Mouse (Mus musculus): ENCODE measurements at regions not wholly inside any gene's neighbourhood (a gene's known extent, or its start where the extent isn't known, plus 50 kb on each side); places are given as distances from the start of the nearest gene placed in this dataset.

- no peak overlapping the region for H3K27ac ChIP-seq (ENCODE audit: control insufficient read depth, insufficient read depth, low read length)
- WGBS: 72% methylated on average over 1 of the region's 1 CpGs
- H3K4me3 ChIP-seq (ENCODE audit: control insufficient read depth, insufficient read depth, low read length): no peak overlapping the region
- H3K27me3 ChIP-seq (ENCODE audit: control insufficient read depth, insufficient read depth, low read length): no peaks in the 10 kb centered on the region
- no peak for TF ChIP-seq CTCF (IDR thresholded peaks at IDR 0.05; ENCODE audit: borderline replicate concordance, control insufficient read depth, extremely low read depth, insufficient read depth, low read length, poor library complexity)
- no peak for TF ChIP-seq POLR2A (IDR thresholded peaks at IDR 0.05; ENCODE audit: control insufficient read depth, extremely low read depth, insufficient read depth, low read length, poor library complexity)
- no peaks in the 10 kb centered on the region for H3K4me1 ChIP-seq (replicated peaks; ENCODE audit: control insufficient read depth, insufficient read depth, low read length)
- DNase-seq: no peak
- no peaks in the 10 kb centered on the region for H3K36me3 ChIP-seq (ENCODE audit: control insufficient read depth, insufficient read depth, low read length)
These were observed 86.4 kb upstream of the Gm34302 start for GRCm38 (mm10) chr3:63570082-63570481.

- DNase-seq: no peak
- Histone ChIP-seq H3K27ac (ENCODE audit: control insufficient read depth, insufficient read depth, low read length) (no peak overlapping the region), H3K4me3 (ENCODE audit: control insufficient read depth, insufficient read depth, low read length) (no peak overlapping the region), H3K36me3 (ENCODE audit: control insufficient read depth, insufficient read depth, low read length) (no peaks in the 10 kb centered on the region), H3K27me3 (ENCODE audit: control insufficient read depth, insufficient read depth, low read length) (no peaks in the 10 kb centered on the region), H3K4me1 (replicated peaks; ENCODE audit: control insufficient read depth, insufficient read depth, low read length) (no peaks in the 10 kb centered on the region)
- TF ChIP-seq CTCF (IDR thresholded peaks at IDR 0.05; ENCODE audit: borderline replicate concordance, control insufficient read depth, extremely low read depth, insufficient read depth, low read length, poor library complexity) (no peak), POLR2A (IDR thresholded peaks at IDR 0.05; ENCODE audit: control insufficient read depth, extremely low read depth, insufficient read depth, low read length, poor library complexity) (no peak)
- WGBS: 86% methylated on average over 7 of the region's 7 CpGs
These were observed 85.4 kb upstream of the Gm34302 start for GRCm38 (mm10) chr3:63569004-63569596.

- TF ChIP-seq POLR2A (IDR thresholded peaks at IDR 0.05; ENCODE audit: control insufficient read depth, extremely low read depth, insufficient read depth, low read length, poor library complexity) (no peak), CTCF (IDR thresholded peaks at IDR 0.05; ENCODE audit: borderline replicate concordance, control insufficient read depth, extremely low read depth, insufficient read depth, low read length, poor library complexity) (no peak)
- Histone ChIP-seq H3K36me3 (ENCODE audit: control insufficient read depth, insufficient read depth, low read length) (no peaks in the 10 kb centered on the region), H3K4me3 (ENCODE audit: control insufficient read depth, insufficient read depth, low read length) (no peak overlapping the region), H3K27ac (ENCODE audit: control insufficient read depth, insufficient read depth, low read length) (no peak overlapping the region), H3K27me3 (ENCODE audit: control insufficient read depth, insufficient read depth, low read length) (no peaks in the 10 kb centered on the region), H3K4me1 (replicated peaks; ENCODE audit: control insufficient read depth, insufficient read depth, low read length) (no peaks in the 10 kb centered on the region)
- no peak for DNase-seq
- 87% methylated on average over 3 of the region's 3 CpGs for WGBS
These were observed 84.0 kb upstream of the Gm34302 start for GRCm38 (mm10) chr3:63567726-63568125.

GRCm38 (mm10) chr3:63563057-63563456 lies 79.4 kb upstream of the Gm34302 start:
- TF ChIP-seq POLR2A (IDR thresholded peaks at IDR 0.05; ENCODE audit: control insufficient read depth, extremely low read depth, insufficient read depth, low read length, poor library complexity) (no peak), CTCF (IDR thresholded peaks at IDR 0.05; ENCODE audit: borderline replicate concordance, control insufficient read depth, extremely low read depth, insufficient read depth, low read length, poor library complexity) (no peak)
- Histone ChIP-seq H3K27ac (ENCODE audit: control insufficient read depth, insufficient read depth, low read length) (no peak overlapping the region), H3K4me1 (replicated peaks; ENCODE audit: control insufficient read depth, insufficient read depth, low read length) (no peaks in the 10 kb centered on the region), H3K27me3 (ENCODE audit: control insufficient read depth, insufficient read depth, low read length) (no peaks in the 10 kb centered on the region), H3K36me3 (ENCODE audit: control insufficient read depth, insufficient read depth, low read length) (no peaks in the 10 kb centered on the region), H3K4me3 (ENCODE audit: control insufficient read depth, insufficient read depth, low read length) (no peak overlapping the region)
- DNase-seq: no peak
- WGBS: 82% methylated on average over 1 of the region's 1 CpGs

- no peaks in the 10 kb centered on the region for H3K36me3 ChIP-seq (ENCODE audit: control insufficient read depth, insufficient read depth, low read length)
- no peak overlapping the region for H3K27ac ChIP-seq (ENCODE audit: control insufficient read depth, insufficient read depth, low read length)
- DNase-seq: no peak
- TF ChIP-seq CTCF (IDR thresholded peaks at IDR 0.05; ENCODE audit: borderline replicate concordance, control insufficient read depth, extremely low read depth, insufficient read depth, low read length, poor library complexity): no peak
- no peak for TF ChIP-seq POLR2A (IDR thresholded peaks at IDR 0.05; ENCODE audit: control insufficient read depth, extremely low read depth, insufficient read depth, low read length, poor library complexity)
- no peaks in the 10 kb centered on the region for H3K4me1 ChIP-seq (replicated peaks; ENCODE audit: control insufficient read depth, insufficient read depth, low read length)
- no peak overlapping the region for H3K4me3 ChIP-seq (ENCODE audit: control insufficient read depth, insufficient read depth, low read length)
- H3K27me3 ChIP-seq (ENCODE audit: control insufficient read depth, insufficient read depth, low read length): no peaks in the 10 kb centered on the region
These were observed 78.9 kb upstream of the Gm34302 start for GRCm38 (mm10) chr3:63562532-63562931.

GRCm38 (mm10) chr3:63560745-63561151 lies 77.1 kb upstream of the Gm34302 start:
- TF ChIP-seq CTCF (IDR thresholded peaks at IDR 0.05; ENCODE audit: borderline replicate concordance, control insufficient read depth, extremely low read depth, insufficient read depth, low read length, poor library complexity) (no peak), POLR2A (IDR thresholded peaks at IDR 0.05; ENCODE audit: control insufficient read depth, extremely low read depth, insufficient read depth, low read length, poor library complexity) (no peak)
- 84% methylated on average over 4 of the region's 4 CpGs for WGBS
- H3K27ac ChIP-seq (ENCODE audit: control insufficient read depth, insufficient read depth, low read length): no peak overlapping the region
- H3K36me3 ChIP-seq (ENCODE audit: control insufficient read depth, insufficient read depth, low read length): no peaks in the 10 kb centered on the region
- no peaks in the 10 kb centered on the region for H3K4me1 ChIP-seq (replicated peaks; ENCODE audit: control insufficient read depth, insufficient read depth, low read length)
- H3K4me3 ChIP-seq (ENCODE audit: control insufficient read depth, insufficient read depth, low read length): no peak overlapping the region
- H3K27me3 ChIP-seq (ENCODE audit: control insufficient read depth, insufficient read depth, low read length): no peaks in the 10 kb centered on the region
- DNase-seq: no peak

GRCm38 (mm10) chr3:63556741-63557140 lies 73.1 kb upstream of the Gm34302 start:
- Histone ChIP-seq H3K27ac (ENCODE audit: control insufficient read depth, insufficient read depth, low read length) (no peak overlapping the region), H3K4me3 (ENCODE audit: control insufficient read depth, insufficient read depth, low read length) (no peak overlapping the region), H3K4me1 (replicated peaks; ENCODE audit: control insufficient read depth, insufficient read depth, low read length) (no peaks in the 10 kb centered on the region), H3K27me3 (ENCODE audit: control insufficient read depth, insufficient read depth, low read length) (no peaks in the 10 kb centered on the region), H3K36me3 (ENCODE audit: control insufficient read depth, insufficient read depth, low read length) (no peaks in the 10 kb centered on the region)
- WGBS: 94% methylated on average over 1 of the region's 1 CpGs
- TF ChIP-seq CTCF (IDR thresholded peaks at IDR 0.05; ENCODE audit: borderline replicate concordance, control insufficient read depth, extremely low read depth, insufficient read depth, low read length, poor library complexity): no peak
- no peak for DNase-seq

Data from thymus, adult 2 months (tissue).